Mouse (Mus musculus) ES-Bruce4 (cell line): Measurements from ENCODE around the gene Arhgap15.

Source experiments
- EP300 ChIP-seq: IDR thresholded peaks from 2 replicates; pipeline ENCODE4 v1.6.1; 2011; ENCODE audit warnings: low read depth, low read length; ENCODE audit not compliant: insufficient read depth
- POLR2A ChIP-seq: IDR thresholded peaks from one replicate; pipeline ENCODE4 v1.8.1; 2011; ENCODE audit warnings: low read length; ENCODE audit not compliant: insufficient read depth

DNA sequence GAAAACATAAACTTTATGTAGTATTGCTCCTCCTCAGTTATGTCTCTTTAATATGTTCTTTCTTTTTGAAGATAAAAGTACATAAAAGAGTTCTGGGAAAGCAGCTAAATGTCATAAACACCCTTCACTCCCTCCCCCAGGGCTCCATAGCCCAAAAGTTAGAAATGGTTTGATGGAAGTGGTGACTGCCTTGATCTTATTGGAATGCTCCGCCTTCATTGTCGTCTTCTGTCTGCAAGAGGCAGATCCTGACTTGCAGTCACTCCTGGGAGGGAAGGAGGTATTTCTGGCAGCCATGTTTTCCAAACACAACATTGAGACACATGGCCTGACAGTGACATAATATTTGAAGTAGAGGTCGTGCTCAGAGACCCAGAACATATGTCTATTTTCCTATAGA, 375.5 kb downstream of the Arhgap15 start:
- TF ChIP-seq EP300, result no peak
- no peak for TF ChIP-seq POLR2A
